Mouse (Mus musculus): Measurements from ENCODE around the gene Mbd6. TPM values are rescaled to one million over a fixed set of nuclear protein-coding genes. Genes with fewer than 3 reads are reported as not detected.

Gene Mbd6
- 8.5 and 9.8 TPM in 2 replicates for polyA plus RNA-seq (2016; fragmentation: Nextera tagmentation; extraction: Ambion mirVana)

- under 1% methylated on average over 41 of the region's 65 CpGs for WGBS (ENCODE audit: insufficient replicate concordance)
- H3K36me3 ChIP-seq, result peaks cover 57% of the 10 kb centered on the region
- peak; percentile 55 for ATAC-seq
- peak within 1 kb of the TSS; percentile 87 for H3K9ac ChIP-seq
- peak within 1 kb of the TSS; percentile 95 for H3K4me2 ChIP-seq
- H3K9me3 ChIP-seq (replicated peaks), result no peaks in the 10 kb centered on the region
- peak within 1 kb of the TSS; percentile 80 for H3K4me3 ChIP-seq
- peak within 1 kb of the TSS; percentile 98 for H3K27ac ChIP-seq
- H3K4me1 ChIP-seq, result peaks cover 70% of the 10 kb centered on the region
- H3K27me3 ChIP-seq (replicated peaks), result no peaks in the 10 kb centered on the region
Observed at GRCm38 (mm10) chr10:127288800-127289572, at the start of gene Mbd6. TSS of gene Mbd6 (minus strand) at chr10:127289018.

GRCm38 (mm10) chr10:127337536-127338099, 48.8 kb upstream of the Mbd6 start:
- Histone ChIP-seq H3K27me3 (replicated peaks) (peaks cover 69% of the 10 kb centered on the region), H3K4me3 (no peak overlapping the region), H3K27ac (no peak overlapping the region), H3K9me3 (replicated peaks) (no peaks in the 10 kb centered on the region), H3K36me3 (no peaks in the 10 kb centered on the region), H3K9ac (no peak overlapping the region), H3K4me1 (peaks cover 43% of the 10 kb centered on the region), H3K4me2 (no peak overlapping the region)
- 56% methylated on average over 6 of the region's 6 CpGs for WGBS (ENCODE audit: insufficient replicate concordance)
- no peak for ATAC-seq

- H3K4me1 ChIP-seq, result peaks cover 44% of the 10 kb centered on the region
- no peaks in the 10 kb centered on the region for H3K9me3 ChIP-seq (replicated peaks)
- ATAC-seq, result no peak
- no peak overlapping the region for H3K4me3 ChIP-seq
- H3K27me3 ChIP-seq (replicated peaks), result peaks cover 68% of the 10 kb centered on the region
- H3K4me2 ChIP-seq, result no peak overlapping the region
- no peak overlapping the region for H3K9ac ChIP-seq
- H3K36me3 ChIP-seq, result no peaks in the 10 kb centered on the region
- WGBS (ENCODE audit: insufficient replicate concordance), result 51% methylated on average over 5 of the region's 5 CpGs
- no peak overlapping the region for H3K27ac ChIP-seq
Observed at GRCm38 (mm10) chr10:127336952-127337351, 48.1 kb upstream of the Mbd6 start.

- Histone ChIP-seq H3K9ac (no peak overlapping the region), H3K9me3 (replicated peaks) (no peaks in the 10 kb centered on the region), H3K4me3 (no peak overlapping the region), H3K27me3 (replicated peaks) (peaks cover 58% of the 10 kb centered on the region), H3K4me2 (no peak overlapping the region), H3K27ac (no peak overlapping the region), H3K4me1 (peaks cover 41% of the 10 kb centered on the region), H3K36me3 (no peaks in the 10 kb centered on the region)
- ATAC-seq, result no peak
- WGBS (ENCODE audit: insufficient replicate concordance), result 47% methylated on average over 1 of the region's 1 CpGs
Observed at GRCm38 (mm10) chr10:127335271-127335670, 46.5 kb upstream of the Mbd6 start.

- no peaks in the 10 kb centered on the region for H3K9me3 ChIP-seq (replicated peaks)
- peaks cover 27% of the 10 kb centered on the region for H3K4me1 ChIP-seq
- peak; percentile 13; the same call in 1 of the 2 replicates for ATAC-seq
- no peak overlapping the region for H3K9ac ChIP-seq
- H3K36me3 ChIP-seq, result peaks cover 14% of the 10 kb centered on the region
- H3K4me2 ChIP-seq, result no peak overlapping the region
- WGBS (ENCODE audit: insufficient replicate concordance), result 27% methylated on average over 5 of the region's 5 CpGs
- H3K27ac ChIP-seq, result no peak overlapping the region
- peaks cover 40% of the 10 kb centered on the region for H3K27me3 ChIP-seq (replicated peaks)
- H3K4me3 ChIP-seq, result no peak overlapping the region
Observed at GRCm38 (mm10) chr10:127333152-127333551, 44.3 kb upstream of the Mbd6 start.

- Histone ChIP-seq H3K4me3 (peak overlapping the region; percentile 31), H3K4me2 (peak overlapping the region; percentile 65), H3K36me3 (peaks cover 18% of the 10 kb centered on the region), H3K27me3 (replicated peaks) (peaks cover 40% of the 10 kb centered on the region), H3K27ac (no peak overlapping the region), H3K9ac (peak overlapping the region; percentile 47; the same call in 1 of the 2 replicates), H3K4me1 (peaks cover 32% of the 10 kb centered on the region), H3K9me3 (replicated peaks) (no peaks in the 10 kb centered on the region)
- ATAC-seq, result no peak
- 21% methylated on average over 30 of the region's 31 CpGs for WGBS (ENCODE audit: insufficient replicate concordance)
Observed at GRCm38 (mm10) chr10:127332211-127332874, 43.5 kb upstream of the Mbd6 start.

GRCm38 (mm10) chr10:127330212-127330611, 41.4 kb upstream of the Mbd6 start:
- WGBS (ENCODE audit: insufficient replicate concordance), result 73% methylated on average over 7 of the region's 7 CpGs
- H3K27me3 ChIP-seq (replicated peaks), result peaks cover 45% of the 10 kb centered on the region
- no peak overlapping the region for H3K4me2 ChIP-seq
- peaks cover 20% of the 10 kb centered on the region for H3K36me3 ChIP-seq
- H3K9me3 ChIP-seq (replicated peaks), result no peaks in the 10 kb centered on the region
- no peak for ATAC-seq
- H3K4me1 ChIP-seq, result peaks cover 53% of the 10 kb centered on the region
- H3K4me3 ChIP-seq, result no peak overlapping the region
- H3K27ac ChIP-seq, result no peak overlapping the region
- H3K9ac ChIP-seq, result no peak overlapping the region

GRCm38 (mm10) chr10:127327461-127328145, 38.8 kb upstream of the Mbd6 start:
- no peak for ATAC-seq
- Histone ChIP-seq H3K4me1 (peaks cover 76% of the 10 kb centered on the region), H3K27ac (no peak overlapping the region), H3K4me2 (peak overlapping the region; percentile 90), H3K9ac (no peak overlapping the region), H3K27me3 (replicated peaks) (peaks cover 52% of the 10 kb centered on the region), H3K9me3 (replicated peaks) (no peaks in the 10 kb centered on the region), H3K4me3 (no peak overlapping the region; the same call in 1 of the 2 replicates), H3K36me3 (peaks cover 20% of the 10 kb centered on the region)
- 71% methylated on average over 18 of the region's 18 CpGs for WGBS (ENCODE audit: insufficient replicate concordance)

GRCm38 (mm10) chr10:127326828-127327227, 38.0 kb upstream of the Mbd6 start:
- no peak; the same call in 1 of the 2 replicates for ATAC-seq
- peak overlapping the region; percentile 75 for H3K9ac ChIP-seq
- H3K4me2 ChIP-seq, result peak overlapping the region; percentile 90
- peaks cover 51% of the 10 kb centered on the region for H3K27me3 ChIP-seq (replicated peaks)
- H3K36me3 ChIP-seq, result peaks cover 20% of the 10 kb centered on the region
- H3K4me1 ChIP-seq, result peaks cover 72% of the 10 kb centered on the region
- WGBS (ENCODE audit: insufficient replicate concordance), result 13% methylated on average over 29 of the region's 29 CpGs
- no peaks in the 10 kb centered on the region for H3K9me3 ChIP-seq (replicated peaks)
- H3K27ac ChIP-seq, result no peak overlapping the region
- H3K4me3 ChIP-seq, result peak overlapping the region; percentile 63

- Histone ChIP-seq H3K4me3 (peak overlapping the region; percentile 63), H3K36me3 (peaks cover 20% of the 10 kb centered on the region), H3K4me1 (peaks cover 68% of the 10 kb centered on the region), H3K27me3 (replicated peaks) (peaks cover 46% of the 10 kb centered on the region), H3K4me2 (peak overlapping the region; percentile 90), H3K27ac (peak overlapping the region; percentile 48; the same call in 1 of the 2 replicates), H3K9me3 (replicated peaks) (no peaks in the 10 kb centered on the region), H3K9ac (peak overlapping the region; percentile 75)
- ATAC-seq, result peak; percentile 48
- WGBS (ENCODE audit: insufficient replicate concordance), result under 1% methylated on average over 54 of the region's 54 CpGs
Observed at GRCm38 (mm10) chr10:127326017-127326801, 37.4 kb upstream of the Mbd6 start.
